31 mouse cellular contexts compared by ENCODE assay signal in the genomic region with DNA sequence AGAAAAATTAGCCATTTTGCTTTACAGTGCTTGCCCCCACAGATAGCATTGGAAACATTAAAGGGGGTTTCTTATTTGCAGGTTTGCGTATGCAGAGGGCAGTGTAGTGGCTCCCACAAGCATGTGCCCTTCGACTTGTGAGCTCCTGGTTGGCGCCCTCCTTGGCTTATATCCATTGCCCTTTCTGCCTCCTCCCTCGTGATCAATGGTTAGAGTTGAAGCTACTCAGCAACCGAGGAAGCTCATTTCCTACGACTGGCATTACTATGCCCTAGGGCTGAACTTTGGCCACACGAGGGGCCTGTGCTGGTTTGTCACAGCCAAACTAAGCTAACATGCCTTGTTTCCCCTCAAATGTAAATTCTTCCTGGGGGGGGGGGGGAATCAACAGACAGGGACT. TPM values are rescaled to one million over a fixed set of nuclear protein-coding genes. Genes with fewer than 3 reads are reported as not detected.
DNase-seq lines count a peak whose midpoint lies in the region; ATAC-seq and TF ChIP-seq lines count a peak whose summit lies in the region.
"Had no signal": no experiment of that assay in that cellular context is flagged by ENCODE, and none has a peak within 500 bp of the region (broad histone marks: within the 10 kb centered on the region; RNA-seq: fewer than 3 reads in every experiment).

No protein-coding gene starts in this region.

- DNase-seq in cerebellum, adult 2 months, result no peak
- DNase-seq in cerebellum, adult 18-20 months, result no peak
- peak; percentile 38 for DNase-seq in kidney, adult 18-20 months
- DNase-seq in kidney, adult 9 months, result peak; percentile 80
- DNase-seq in left cerebral cortex, adult 8-10 months (ENCODE audit: low spot score in 2 of 2), result no peak
- DNase-seq: adrenal gland, adult 2 months; adrenal gland, postnatal 36 days; cerebellum, adult 8-10 months; forebrain, postnatal 0 days; gastrocnemius, postnatal 10 days; left cerebral cortex, postnatal 4 days; lung, adult 2 months; lung, postnatal 10 days; midbrain, embryonic 14.5 days; retina, postnatal 1 day; right cerebral cortex, postnatal 14 days; spleen, adult 18-20 months; thymus, adult 2 months; thymus, postnatal 36 days had no signal

- no peaks in the 10 kb centered on the region for H3K27me3 ChIP-seq in cerebellum, adult 2 months (ENCODE audit: control insufficient read depth, insufficient read depth, low read length)
- H3K27me3 ChIP-seq in kidney, embryonic 15.5 days, result peaks cover 7% of the 10 kb centered on the region; the same call in 1 of the 2 replicates
- no peaks in the 10 kb centered on the region for H3K27me3 ChIP-seq in small intestine, adult 2 months (ENCODE audit: control insufficient read depth, insufficient read depth, low read length)
- H3K27me3 ChIP-seq: CH12.LX; embryonic facial prominence, embryonic 13.5 days; heart, embryonic 15.5 days had no signal

- no peak for ATAC-seq in kidney, embryonic 15.5 days (replicated peaks; ENCODE audit: low FRiP score)
- no peak for ATAC-seq in frontal cortex, adult (ENCODE audit: low TSS enrichment)
- ATAC-seq: activated CD4-positive, CD25-positive, alpha-beta regulatory T cell, adult 4 months; hindbrain, embryonic 16.5 days had no signal

- no peaks in the 10 kb centered on the region for H3K9me3 ChIP-seq in kidney, embryonic 15.5 days (replicated peaks)
- H3K9me3 ChIP-seq: embryonic facial prominence, embryonic 13.5 days; forebrain, embryonic 10.5 days; heart, embryonic 10.5 days; heart, embryonic 15.5 days had no signal

- no peak for TF ChIP-seq POLR2A in cerebellum, adult 2 months (IDR thresholded peaks at IDR 0.05; ENCODE audit: borderline replicate concordance, insufficient read depth, low read length)
- no peak for TF ChIP-seq POLR2A in small intestine, adult 2 months (IDR thresholded peaks at IDR 0.05; ENCODE audit: low read depth, low read length)

- H3K4me1 ChIP-seq in cerebellum, adult 2 months (ENCODE audit: control insufficient read depth, insufficient read depth, low read length), result peaks cover 64% of the 10 kb centered on the region
- H3K4me1 ChIP-seq in kidney, embryonic 15.5 days, result peaks cover 12% of the 10 kb centered on the region; the same call in 1 of the 2 replicates
- H3K4me1 ChIP-seq in small intestine, adult 2 months (ENCODE audit: control insufficient read depth, insufficient read depth, insufficient read length, low read length), result peaks cover 23% of the 10 kb centered on the region
- H3K4me1 ChIP-seq: heart, embryonic 15.5 days had no signal

- H3K9ac ChIP-seq in kidney, embryonic 15.5 days, result no peak overlapping the region
- H3K9ac ChIP-seq: embryonic facial prominence, embryonic 13.5 days; forebrain, postnatal 0 days; heart, embryonic 15.5 days; liver, embryonic 14.5 days had no signal

- no peak overlapping the region for H3K4me3 ChIP-seq in cerebellum, adult 2 months (replicated peaks; ENCODE audit: insufficient read depth, low read depth, low read length)
- H3K4me3 ChIP-seq in kidney, embryonic 15.5 days (replicated peaks), result no peak overlapping the region
- no peak overlapping the region for H3K4me3 ChIP-seq in small intestine, adult 2 months (ENCODE audit: low read depth, low read length)
- H3K4me3 ChIP-seq: embryonic facial prominence, embryonic 13.5 days; forebrain, embryonic 10.5 days; heart, embryonic 10.5 days; heart, embryonic 15.5 days had no signal

- H3K4me2 ChIP-seq in kidney, embryonic 15.5 days, result no peak overlapping the region
- H3K4me2 ChIP-seq: embryonic facial prominence, embryonic 13.5 days; heart, embryonic 15.5 days had no signal

- TF ChIP-seq CTCF in cerebellum, adult 2 months (IDR thresholded peaks at IDR 0.05; ENCODE audit: borderline replicate concordance, insufficient read depth, low read depth, low read length), result no peak
- no peak for TF ChIP-seq CTCF in small intestine, adult 2 months (IDR thresholded peaks at IDR 0.05; ENCODE audit: extremely low read depth, insufficient read length, insufficient replicate concordance, low read depth, low read length)

- peak overlapping the region; percentile 61 for H3K27ac ChIP-seq in cerebellum, adult 2 months (ENCODE audit: insufficient read depth, low read length)
- H3K27ac ChIP-seq in kidney, embryonic 15.5 days, result no peak overlapping the region
- H3K27ac ChIP-seq in small intestine, adult 2 months (ENCODE audit: insufficient read depth, low read depth, low read length), result peak overlapping the region; percentile 37; the same call in 1 of the 2 replicates
- H3K27ac ChIP-seq: embryonic facial prominence, embryonic 13.5 days; forebrain, embryonic 10.5 days; heart, embryonic 10.5 days; heart, embryonic 15.5 days; liver, embryonic 14.5 days; stomach, postnatal 0 days had no signal

- H3K36me3 ChIP-seq in kidney, embryonic 15.5 days, result no peaks in the 10 kb centered on the region
- no peaks in the 10 kb centered on the region for H3K36me3 ChIP-seq in small intestine, adult 2 months (ENCODE audit: control insufficient read depth, insufficient read depth, low read length)
- H3K36me3 ChIP-seq: embryonic facial prominence, embryonic 13.5 days; forebrain, embryonic 10.5 days; heart, embryonic 10.5 days; heart, embryonic 15.5 days had no signal

- 27% methylated on average over 7 of the region's 7 CpGs for WGBS in cerebellum, adult 2 months
- WGBS in kidney, embryonic 15.5 days, result 52% methylated on average over 7 of the region's 7 CpGs
- WGBS in small intestine, adult 2 months, result 34% methylated on average over 7 of the region's 7 CpGs

RNA-seq across cellular contexts. Expression of a gene that starts 11.8 kb away (rescaled TPM):
- 574 and 684 TPM in 2 replicates for polyA plus RNA-seq in cerebellum, adult 2 months (2012; rRNA removed)
- polyA plus RNA-seq in kidney, embryonic 15.5 days (2015; fragmentation: Nextera tagmentation; extraction: Ambion mirVana), result 15.5 and 16.8 TPM in 2 replicates
- polyA plus RNA-seq in small intestine, adult 2 months (2012; rRNA removed), result 35.2 and 53.5 TPM in 2 replicates
- total RNA-seq in left cerebral cortex, adult 8-10 months (2022), result 10 to 100 TPM; 46.0 to 51.8 (median 47.8) TPM
- total RNA-seq: CH12.LX had no signal

Comparison
In these comparisons a context has a peak if more than half of its experiments do, and no peak if none do; other contexts are left out.
1. DNase-seq: peak in kidney, adult 18-20 months (single experiment) and kidney, adult 9 months (single experiment); none in cerebellum, adult 2 months (0 of 2), cerebellum, adult 18-20 months (0 of 2) and left cerebral cortex, adult 8-10 months (0 of 2).
2. RNA of a gene that starts 11.8 kb away (polyA plus RNA-seq): 574 to 684 TPM in cerebellum, adult 2 months; 35.2 to 53.5 TPM in small intestine, adult 2 months and 15.5 to 16.8 TPM in kidney, embryonic 15.5 days; every median in the first group is over 10 times any median in the second.